Mouse (Mus musculus) cerebellum, adult 2 months (tissue): ENCODE results near the gene Gria1. TPM values are rescaled to one million over a fixed set of nuclear protein-coding genes. Genes with fewer than 3 reads are reported as not detected.

Source experiments
- DNase-seq, 2 experiments: peaks; one replicate each; pipeline ENCODE4 v3.0.0; 2021
- H3K27ac ChIP-seq: fragments of 200-500 bp; 2 replicates; pipeline ENCODE4 v1.5.1; 2012; ENCODE audit warnings: low read length, control low read depth, inconsistent platforms; ENCODE audit not compliant: insufficient read depth
- H3K27me3 ChIP-seq: fragments of 200-500 bp; 2 replicates; pipeline ENCODE4 v1.6.1; 2012; ENCODE audit warnings: inconsistent platforms, mild to moderate bottlenecking, low read length, moderate library complexity; ENCODE audit not compliant: control insufficient read depth, insufficient read depth
- H3K4me1 ChIP-seq: fragments of 200-500 bp; 2 replicates; pipeline ENCODE4 v1.6.1; 2011; ENCODE audit warnings: low read length; ENCODE audit not compliant: control insufficient read depth, insufficient read depth
- H3K4me3 ChIP-seq: fragments of 200-500 bp; replicated peaks from 2 replicates; pipeline ENCODE3; 2011; ENCODE audit warnings: mild to moderate bottlenecking, low read depth, low read length, control low read depth; ENCODE audit not compliant: insufficient read depth
- CTCF ChIP-seq: fragments of 200-500 bp; IDR thresholded peaks from 2 replicates; pipeline ENCODE4 v1.5.1; 2011; ENCODE audit warnings: low read depth, mild to moderate bottlenecking, control low read depth, low read length, moderate library complexity, borderline replicate concordance; ENCODE audit not compliant: insufficient read depth
- POLR2A ChIP-seq: fragments of 200-500 bp; IDR thresholded peaks from 2 replicates; pipeline ENCODE4 v1.6.1; 2011; ENCODE audit warnings: low read length, control low read depth, borderline replicate concordance; ENCODE audit not compliant: insufficient read depth
- WGBS: fragments of 180-500 bp; shearing (Covaris S2); methylation state at CpG from one replicate; pipeline ENCODE4 v1.1.7; 2018; 5-methylcytosine and 5-hydroxymethylcytosine counted together
- polyA plus RNA-seq: library from polyadenylated mRNA; depleted of rRNA; stranded (reverse); fragments of >200 nt; gene quantifications from 2 replicates; pipeline ENCODE4 v1.2.3, GENCODE M21; 2012

Gene Gria1
- polyA plus RNA-seq, 1 experiment = 135 TPM

- WGBS = 18% methylated on average over 8 of the region's 8 CpGs
- no peak overlapping the region for H3K27ac ChIP-seq
These were observed 59.2 kb downstream of the Gria1 start for GRCm38 (mm10) chr11:57070196-57070901.

GRCm38 (mm10) chr11:57072171-57072570 is 61.0 kb downstream of the Gria1 start:
- Histone ChIP-seq H3K4me1 (no peaks in the 10 kb centered on the region), H3K4me3 (no peak overlapping the region), H3K27me3 (no peaks in the 10 kb centered on the region; the same call in 1 of the 2 replicates), H3K27ac (no peak overlapping the region)
- no peak for DNase-seq
- TF ChIP-seq POLR2A = no peak
- no peak for TF ChIP-seq CTCF
- WGBS = 65% methylated on average over 6 of the region's 6 CpGs

More at GRCm38 (mm10) chr11:57070196-57070901, 59.2 kb downstream of the Gria1 start:
- no peak for TF ChIP-seq POLR2A
- no peak for TF ChIP-seq CTCF
- Histone ChIP-seq H3K4me1 (no peaks in the 10 kb centered on the region), H3K27me3 (no peaks in the 10 kb centered on the region; the same call in 1 of the 2 replicates), H3K4me3 (no peak overlapping the region)
- no peak for DNase-seq

GRCm38 (mm10) chr11:57079423-57079822 is 68.2 kb downstream of the Gria1 start:
- H3K4me1 ChIP-seq = no peaks in the 10 kb centered on the region
- no peak overlapping the region for H3K27ac ChIP-seq
- 88% methylated on average over 3 of the region's 3 CpGs for WGBS
- H3K27me3 ChIP-seq = no peaks in the 10 kb centered on the region; the same call in 1 of the 2 replicates
- DNase-seq = no peak
- no peak overlapping the region for H3K4me3 ChIP-seq
- TF ChIP-seq POLR2A = no peak
- TF ChIP-seq CTCF = no peak

GRCm38 (mm10) chr11:57089527-57089926 is 78.3 kb downstream of the Gria1 start:
- 18% methylated on average over 5 of the region's 5 CpGs for WGBS
- DNase-seq = no peak
- no peaks in the 10 kb centered on the region; the same call in 1 of the 2 replicates for H3K4me1 ChIP-seq
- H3K27me3 ChIP-seq = no peaks in the 10 kb centered on the region; the same call in 1 of the 2 replicates
- H3K4me3 ChIP-seq = no peak overlapping the region
- TF ChIP-seq CTCF (no peak), POLR2A (no peak)
- no peak overlapping the region for H3K27ac ChIP-seq

- no peaks in the 10 kb centered on the region; the same call in 1 of the 2 replicates for H3K27me3 ChIP-seq
- no peak overlapping the region for H3K27ac ChIP-seq
- TF ChIP-seq POLR2A (no peak), CTCF (no peak)
- no peak overlapping the region for H3K4me3 ChIP-seq
- no peaks in the 10 kb centered on the region; the same call in 1 of the 2 replicates for H3K4me1 ChIP-seq
- no peak for DNase-seq
These were observed 79.5 kb downstream of the Gria1 start for GRCm38 (mm10) chr11:57090705-57091104.

GRCm38 (mm10) chr11:57091276-57091914 is 80.2 kb downstream of the Gria1 start:
- 68% methylated on average over 3 of the region's 3 CpGs for WGBS
- Histone ChIP-seq H3K27ac (no peak overlapping the region), H3K27me3 (no peaks in the 10 kb centered on the region; the same call in 1 of the 2 replicates), H3K4me1 (no peaks in the 10 kb centered on the region; the same call in 1 of the 2 replicates), H3K4me3 (no peak overlapping the region)
- no peak for DNase-seq
- TF ChIP-seq CTCF = no peak
- no peak for TF ChIP-seq POLR2A

- Histone ChIP-seq H3K4me3 (no peak overlapping the region), H3K27ac (no peak overlapping the region), H3K27me3 (no peaks in the 10 kb centered on the region), H3K4me1 (no peaks in the 10 kb centered on the region)
- DNase-seq = no peak
- 22% methylated on average over 5 of the region's 5 CpGs for WGBS
- no peak for TF ChIP-seq CTCF
- TF ChIP-seq POLR2A = no peak
These were observed 89.3 kb downstream of the Gria1 start for GRCm38 (mm10) chr11:57100491-57100890.

GRCm38 (mm10) chr11:57103751-57104254 is 92.6 kb downstream of the Gria1 start:
- Histone ChIP-seq H3K27me3 (no peaks in the 10 kb centered on the region), H3K4me1 (no peaks in the 10 kb centered on the region), H3K4me3 (no peak overlapping the region), H3K27ac (no peak overlapping the region)
- peak in 1 of 2 experiments; percentile 46 for DNase-seq
- 45% methylated on average over 5 of the region's 5 CpGs for WGBS
- TF ChIP-seq POLR2A (no peak), CTCF (no peak)
